Mouse (Mus musculus) forebrain, embryonic 16.5 days (tissue): ENCODE results near the gene Fgfr3. TPM values are rescaled to one million over a fixed set of nuclear protein-coding genes. Genes with fewer than 3 reads are reported as not detected.

Experiments
- polyA plus RNA-seq: library from polyadenylated mRNA; unstranded; fragments of >200 nt; fragmentation: Nextera tagmentation; extraction: Ambion mirVana; gene quantifications from 2 replicates; pipeline ENCODE4 v1.2.1, GENCODE M21; 2015

Gene Fgfr3
- polyA plus RNA-seq, 1 experiment from 2014 or later, result 29.9 TPM

Other genes starting within 250 kb of the Fgfr3 start
- 39.9 and 41.7 TPM in 2 replicates for gene Fam53a, start 92.0 kb upstream of the Fgfr3 start, polyA plus RNA-seq
- 0.60 and 0.98 TPM in 2 replicates for gene Gm9903, start 91.7 kb upstream of the Fgfr3 start, polyA plus RNA-seq
- gene Slbp, start 69.1 kb upstream of the Fgfr3 start, polyA plus RNA-seq, result 126 and 130 TPM in 2 replicates
- 71.9 and 85.2 TPM in 2 replicates for gene Tacc3, start 63.5 kb upstream of the Fgfr3 start, polyA plus RNA-seq
- gene Tmem129, start 63.3 kb upstream of the Fgfr3 start, polyA plus RNA-seq, result 35.4 and 39.1 TPM in 2 replicates
- gene Letm1, start 61.1 kb downstream of the Fgfr3 start, polyA plus RNA-seq, result 66.9 and 68.1 TPM in 2 replicates
- 89.8 and 92.6 TPM in 2 replicates for gene Nsd2, start 99.1 kb downstream of the Fgfr3 start, polyA plus RNA-seq
- 45.3 and 47.5 TPM in 2 replicates for gene Nelfa, start 214.7 kb downstream of the Fgfr3 start, polyA plus RNA-seq